Mouse (Mus musculus) urinary bladder, postnatal 36 days (tissue): ENCODE data around the gene Cand2.

ENCODE experiments used
- DNase-seq, 2 experiments: peaks; one replicate each; pipeline ENCODE4 v3.0.0; 2022; ENCODE audit warnings: low spot score in 2 of 2, mixed read lengths in 1 of 2

Gene Cand2

GRCm38 (mm10) chr6:115774501-115774921, at the start of gene Cand2:
TSS of gene Cand2 (plus strand) at chr6:115774538.
- DNase-seq, result no peak

DNA sequence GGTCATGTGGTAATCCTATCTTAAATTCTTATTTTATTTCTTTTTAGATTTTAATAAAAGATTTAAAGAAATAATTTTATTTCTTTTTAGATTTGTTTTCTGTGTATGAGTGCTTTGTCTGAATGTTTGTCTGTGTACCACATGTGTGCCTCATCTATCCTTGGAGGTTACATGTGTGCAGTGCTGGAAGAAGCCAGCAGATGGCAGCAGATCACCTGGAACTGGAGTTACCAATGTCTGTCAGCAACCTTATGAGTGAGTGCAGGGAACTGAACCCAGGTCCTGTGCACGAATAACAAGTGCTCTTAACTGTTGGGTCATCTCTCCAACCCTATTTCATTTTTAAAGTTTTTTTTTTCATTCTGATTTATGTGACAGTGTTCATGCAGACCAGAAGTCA, 47.2 kb upstream of the Cand2 start:
- peak in 1 of 2 experiments; percentile 35 for DNase-seq

DNA sequence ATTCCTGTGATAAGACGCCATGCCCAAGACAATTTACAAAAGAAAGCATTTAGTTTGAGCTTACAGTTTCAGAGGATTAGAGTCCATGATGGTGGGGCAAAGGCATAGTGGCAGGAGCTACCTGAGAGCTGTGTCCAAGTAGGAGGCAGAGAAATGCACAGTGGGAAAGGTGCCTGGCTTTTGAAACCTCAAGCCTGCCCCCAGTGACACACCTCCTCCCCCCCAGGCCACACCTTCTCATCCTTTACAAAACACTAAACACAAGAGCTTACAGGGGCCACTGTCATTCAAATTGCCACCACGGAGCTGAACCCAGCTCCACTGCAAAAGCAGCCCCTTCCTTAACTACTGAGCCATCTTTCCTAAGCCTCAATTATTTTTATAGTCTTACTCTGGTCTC, 46.8 kb upstream of the Cand2 start:
- DNase-seq, result no peak

GRCm38 (mm10) chr6:115730560-115731342, 43.6 kb upstream of the Cand2 start:
- DNase-seq, result no peak

DNA sequence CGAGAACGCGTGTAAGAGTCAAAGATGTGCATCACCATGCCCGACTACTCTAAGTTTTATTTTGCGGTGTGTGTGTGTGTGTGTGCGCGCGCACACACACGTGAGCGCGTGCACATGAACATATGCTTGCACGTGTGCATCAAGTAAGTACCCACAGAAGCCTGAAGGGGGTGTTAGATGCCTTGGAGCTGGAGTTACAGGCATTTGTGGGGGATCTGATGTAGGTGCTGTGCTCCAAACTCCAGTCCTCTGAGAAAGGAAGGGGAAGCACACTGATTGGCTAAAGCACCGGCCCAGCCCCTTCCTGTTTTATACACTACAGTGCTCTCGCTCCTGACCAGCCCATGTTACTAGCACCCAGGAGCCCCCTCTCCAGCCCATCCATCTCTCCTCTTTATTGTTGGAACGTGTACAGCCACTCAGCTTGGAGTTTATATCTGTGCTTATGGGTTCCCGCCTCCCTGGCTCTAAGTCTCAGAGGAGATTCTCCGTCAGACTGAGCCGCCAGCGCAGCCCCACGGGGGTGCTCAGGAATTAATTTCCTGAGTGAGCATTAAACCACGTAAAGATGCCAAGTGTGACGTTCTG, 41.9 kb upstream of the Cand2 start:
- DNase-seq, result no peak

DNA sequence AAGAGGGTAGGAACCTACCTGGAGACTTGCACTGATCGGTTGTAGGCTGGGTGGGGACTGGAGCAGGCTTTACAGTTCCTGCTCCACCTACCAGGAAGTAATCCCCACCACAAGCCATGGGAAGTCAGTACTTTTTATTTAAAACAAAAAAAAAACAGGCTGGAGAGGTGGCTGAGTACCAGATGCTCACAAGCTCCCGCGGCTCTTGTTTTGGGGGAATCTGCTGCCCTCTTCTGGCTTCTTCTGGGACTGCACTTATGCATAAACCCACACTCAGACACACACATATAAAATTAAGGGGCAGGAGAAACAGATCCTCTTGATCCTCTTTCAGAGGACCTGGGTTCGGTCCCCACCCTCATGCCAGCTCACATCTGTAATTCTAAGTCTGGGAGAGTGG, 39.4 kb upstream of the Cand2 start:
- DNase-seq, result no peak

DNA sequence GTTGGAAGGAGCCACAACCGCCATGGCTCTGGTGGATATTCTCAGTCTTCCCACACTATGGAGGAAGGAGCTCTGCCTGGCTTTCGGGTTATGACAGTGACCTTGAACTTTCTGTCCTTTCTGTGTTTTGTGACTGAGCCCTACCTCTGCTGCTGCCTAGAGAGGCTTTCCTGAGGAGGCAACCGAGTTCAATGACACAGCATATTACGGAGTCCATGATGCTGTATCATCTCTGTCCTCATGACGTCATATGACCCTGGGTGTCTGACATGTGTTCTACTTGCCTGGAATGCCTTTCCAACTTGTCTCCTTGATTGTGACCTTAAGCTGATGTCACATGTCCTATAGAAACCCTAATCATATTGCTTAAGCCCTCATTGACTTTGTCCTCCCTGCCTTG, 35.3 kb upstream of the Cand2 start:
- no peak for DNase-seq

- no peak for DNase-seq
These were observed 30.8 kb upstream of the Cand2 start for GRCm38 (mm10) chr6:115743569-115743968.

- DNase-seq, result no peak
These were observed 28.0 kb upstream of the Cand2 start for GRCm38 (mm10) chr6:115746326-115746725.

GRCm38 (mm10) chr6:115755536-115755935, 18.8 kb upstream of the Cand2 start:
- DNase-seq, result no peak

GRCm38 (mm10) chr6:115758981-115759435, 15.3 kb upstream of the Cand2 start:
- peak; percentile 76 to 78 for DNase-seq

DNA sequence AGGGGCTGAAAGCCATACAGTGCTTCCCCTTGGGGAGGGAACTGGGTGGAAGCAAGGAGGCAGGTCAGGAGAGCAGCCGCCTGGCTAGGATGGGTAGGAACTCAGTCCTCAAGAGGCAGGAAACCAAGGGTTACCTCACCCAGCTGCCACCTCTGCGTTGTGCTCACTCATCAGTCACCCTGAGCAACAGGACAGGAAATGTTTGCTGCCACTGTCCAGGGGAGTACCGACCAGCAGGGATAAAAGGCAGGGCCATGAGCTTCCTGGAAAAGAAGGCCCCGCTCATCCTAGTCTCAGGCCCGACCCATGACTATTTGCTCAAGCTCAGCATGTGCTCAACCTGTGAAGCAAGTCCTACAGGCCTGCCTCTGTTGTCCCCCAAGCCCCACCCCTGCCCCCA, 14.9 kb upstream of the Cand2 start:
- DNase-seq, result peak in 1 of 2 experiments; percentile 31

DNA sequence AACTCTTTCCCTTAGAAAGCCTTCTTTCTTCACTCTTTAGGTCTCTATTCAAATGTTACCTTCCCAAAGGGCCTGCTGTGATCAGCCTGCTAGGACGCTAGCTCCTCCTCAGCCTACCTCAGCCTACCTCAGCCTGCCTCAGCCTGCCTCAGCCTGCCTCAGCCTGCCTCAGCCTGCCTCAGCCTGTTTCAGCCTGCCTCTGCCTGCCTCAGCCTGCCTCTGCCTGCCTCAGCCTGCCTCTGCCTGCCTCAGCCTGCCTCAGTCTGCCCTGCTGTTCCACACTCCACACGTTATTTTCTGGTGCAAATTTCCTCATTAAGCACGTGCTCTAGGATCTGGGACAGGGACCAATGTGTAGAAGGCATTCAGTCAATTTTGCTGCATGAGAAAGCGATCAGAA, 14.2 kb upstream of the Cand2 start:
- no peak for DNase-seq

- DNase-seq, result no peak
These were observed 13.4 kb upstream of the Cand2 start for GRCm38 (mm10) chr6:115760982-115761381.

DNA sequence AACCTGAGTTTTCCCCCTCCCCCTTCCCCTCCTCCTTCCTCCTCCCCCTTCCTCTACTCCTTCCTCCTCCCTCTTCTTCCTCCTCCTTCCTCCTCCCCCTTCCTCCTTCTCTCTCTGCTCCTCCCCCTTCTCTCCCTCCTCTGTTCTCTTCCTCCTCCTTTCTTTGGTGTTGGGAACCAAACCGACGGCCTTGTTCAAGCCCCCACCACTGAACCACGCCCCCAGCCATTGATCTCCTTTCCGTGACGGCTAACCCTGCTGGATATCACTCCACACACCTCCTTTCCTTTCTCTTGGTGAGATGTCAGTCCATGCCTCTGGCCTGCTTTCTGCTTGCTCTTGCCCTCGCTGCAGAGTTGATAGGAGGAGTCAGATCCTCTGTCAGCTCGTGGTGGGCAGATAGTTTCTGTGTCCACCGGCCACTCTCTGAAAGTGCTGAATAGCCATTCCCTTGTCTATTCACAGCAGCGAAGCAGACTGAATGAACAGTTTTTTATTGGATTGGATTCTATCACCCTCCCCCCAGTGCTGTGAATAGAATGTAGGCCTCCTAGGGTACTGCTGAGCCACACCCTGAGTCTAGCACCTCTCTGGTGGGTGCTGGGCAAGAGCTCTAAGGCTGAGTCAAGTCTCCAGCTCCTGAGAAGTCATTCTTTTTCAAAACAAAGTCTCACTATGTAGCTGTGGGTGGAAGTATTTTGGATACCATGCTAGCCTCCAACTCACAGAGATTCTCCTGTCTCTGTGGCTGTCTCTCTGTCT, 12.2 kb upstream of the Cand2 start, which contains the start of gene Tmem40:
Gene Tmem40, minus strand, starts transcription at position 416 of the 762 bp plus-strand sequence.
- no peak for DNase-seq

DNA sequence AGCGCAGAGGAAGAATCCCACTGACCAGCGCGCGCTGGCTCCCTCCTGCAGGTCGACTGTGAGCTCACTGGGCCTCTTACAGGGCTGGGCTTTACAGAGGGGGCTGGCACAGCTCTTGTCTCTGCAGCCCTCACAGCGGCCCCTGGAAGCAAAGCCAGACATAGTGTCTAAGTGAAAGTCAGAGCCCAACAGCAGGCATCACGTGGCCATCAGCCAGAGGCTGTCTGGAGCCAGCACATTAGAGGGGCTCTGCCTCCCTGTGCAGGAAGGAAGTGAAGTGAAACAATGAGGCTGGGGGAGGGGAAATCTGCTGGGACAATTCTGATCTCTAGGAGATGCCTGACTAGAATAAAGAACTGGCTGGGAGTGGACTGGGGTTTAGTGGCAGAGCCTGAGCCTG, 10.2 kb upstream of the Cand2 start:
- DNase-seq, result no peak

- DNase-seq, result no peak
These were observed 7.0 kb upstream of the Cand2 start for GRCm38 (mm10) chr6:115767357-115767756.

DNA sequence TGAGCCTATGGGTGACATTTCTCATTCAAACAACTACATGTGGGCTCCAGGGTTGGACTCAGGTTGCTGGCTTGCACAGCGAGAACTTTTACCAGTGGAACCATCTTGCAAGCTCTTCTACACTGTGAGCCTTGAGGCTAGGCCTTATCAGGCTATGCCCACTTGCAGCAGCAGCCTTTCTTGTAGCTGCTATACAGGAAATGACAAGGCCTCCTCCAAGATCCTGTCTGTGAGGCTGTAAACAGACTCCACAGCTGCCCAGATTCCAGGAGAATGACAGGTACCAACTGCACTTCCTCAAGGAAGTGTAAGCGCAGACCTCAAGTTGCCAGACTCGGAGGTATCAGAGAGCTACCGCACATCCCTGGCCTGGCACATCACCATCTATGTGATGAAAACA, 6.1 kb upstream of the Cand2 start:
- DNase-seq, result no peak

DNA sequence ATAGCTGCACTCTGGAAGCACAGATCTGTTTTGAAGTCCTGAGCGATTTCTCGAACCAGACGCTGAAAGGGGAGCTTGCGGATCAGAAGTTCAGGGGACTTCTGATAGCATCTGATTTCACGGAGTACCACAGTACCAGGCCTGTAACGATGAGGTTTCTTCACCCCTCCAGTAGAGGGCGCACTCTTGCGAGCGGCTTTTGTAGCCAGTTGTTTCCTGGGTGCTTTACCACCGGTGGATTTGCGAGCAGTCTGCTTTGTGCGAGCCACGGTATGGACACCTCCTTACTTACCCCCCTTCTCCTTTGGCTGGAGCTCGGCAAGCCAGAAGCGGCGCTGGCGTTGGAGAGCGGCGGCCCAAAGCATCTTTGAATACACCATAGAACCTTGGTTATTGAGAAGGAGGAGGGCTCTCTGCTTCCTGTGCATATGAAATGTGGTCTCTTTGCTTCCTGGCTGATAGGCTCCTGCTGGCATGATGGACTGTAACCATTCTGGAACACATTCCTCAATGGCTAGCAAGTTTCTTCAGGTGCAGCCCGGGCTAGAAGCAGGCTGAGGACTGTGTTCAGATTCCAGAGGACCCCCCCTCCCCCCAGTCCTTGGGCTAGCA, 4.2 kb upstream of the Cand2 start:
- no peak for DNase-seq

GRCm38 (mm10) chr6:115770852-115771251, 3.5 kb upstream of the Cand2 start:
- no peak for DNase-seq

GRCm38 (mm10) chr6:115772201-115772600, 2.1 kb upstream of the Cand2 start:
- no peak for DNase-seq

DNA sequence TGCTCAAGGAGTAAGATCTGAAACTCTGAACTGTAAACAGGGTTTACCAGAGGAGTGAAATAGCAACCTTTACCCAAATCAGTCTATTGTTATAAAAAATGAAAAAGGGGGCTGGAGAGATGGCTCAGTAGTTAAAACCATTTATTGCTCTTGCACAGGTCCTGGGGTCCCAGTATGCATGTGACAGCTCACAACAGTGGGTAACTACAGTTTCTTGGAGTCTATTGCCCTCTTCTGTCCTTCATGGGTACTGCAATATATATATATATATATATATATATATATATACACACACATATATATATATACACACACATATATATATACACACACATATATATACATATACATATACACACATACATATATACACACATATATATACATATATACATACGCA, 1.7 kb upstream of the Cand2 start:
- no peak for DNase-seq
